Comparison of ENCODE assay signal across 15 mouse cellular contexts in the genomic region with DNA sequence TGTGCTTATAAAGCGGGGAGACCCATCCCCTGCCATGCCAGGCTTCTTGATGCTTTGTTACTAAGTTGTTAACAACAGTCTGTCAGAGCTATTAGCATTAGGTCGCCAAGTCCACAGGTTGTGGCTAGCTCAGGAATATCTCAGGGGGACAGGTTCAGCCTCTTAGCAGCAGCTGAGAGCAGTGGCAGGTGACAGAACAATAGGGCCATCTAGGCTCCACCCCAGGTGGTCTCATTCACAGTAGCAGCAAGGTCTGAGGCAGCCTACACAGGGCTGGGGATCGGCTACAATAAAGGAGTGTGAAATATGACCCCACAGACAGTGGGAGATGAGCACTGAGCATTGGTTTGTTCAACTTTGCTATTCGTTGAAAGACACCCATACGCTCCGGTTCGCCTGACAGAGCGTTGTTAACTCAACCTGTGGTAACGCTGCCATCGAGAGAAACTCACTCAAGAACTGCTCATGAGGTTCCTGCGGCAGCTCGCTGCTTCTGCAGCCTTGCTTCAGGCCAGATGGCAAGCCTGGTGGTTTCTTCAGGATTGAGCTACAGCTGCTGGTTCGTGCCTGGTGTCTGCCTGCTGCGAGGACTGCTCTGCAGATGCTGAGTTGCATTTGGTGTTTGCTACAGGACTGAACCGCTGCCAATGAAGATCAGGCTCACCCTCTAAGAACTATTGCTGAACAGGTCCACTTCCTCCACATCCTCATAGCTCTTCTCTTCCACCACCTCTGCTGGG. TPM values are rescaled to one million over a fixed set of nuclear protein-coding genes. Genes with fewer than 3 reads are reported as not detected.
"Had no signal": no experiment of that assay in that cellular context is flagged by ENCODE, and none has a peak within 500 bp of the region (broad histone marks: within the 10 kb centered on the region; RNA-seq: fewer than 3 reads in every experiment).

No protein-coding gene starts in this region.

- H3K4me3 ChIP-seq: layer of hippocampus, adult 2 months; limb, embryonic 10.5 days; limb, embryonic 13.5 days; liver, embryonic 13.5 days; midbrain, embryonic 13.5 days had no signal

- H3K4me2 ChIP-seq: limb, embryonic 13.5 days; liver, embryonic 13.5 days; lung, embryonic 14.5 days; midbrain, embryonic 13.5 days had no signal

- H3K9ac ChIP-seq: limb, embryonic 13.5 days; liver, embryonic 13.5 days; lung, embryonic 14.5 days; midbrain, embryonic 13.5 days had no signal

- ATAC-seq: lung, postnatal 0 days; midbrain, embryonic 13.5 days had no signal

- H3K36me3 ChIP-seq: limb, embryonic 10.5 days; limb, embryonic 13.5 days; liver, embryonic 13.5 days; midbrain, embryonic 13.5 days had no signal

- H3K9me3 ChIP-seq: limb, embryonic 10.5 days; midbrain, embryonic 13.5 days had no signal

- DNase-seq: kidney, adult 9 months; kidney, postnatal 14 days; layer of hippocampus, adult 9-11 months; liver; liver, embryonic 13.5 days; lung, embryonic 14.5 days; thymus, adult 18-20 months; thymus, postnatal 36 days had no signal

- H3K27ac ChIP-seq: layer of hippocampus, adult 2 months; limb, embryonic 13.5 days; liver, embryonic 13.5 days; midbrain, embryonic 13.5 days had no signal

RNA-seq across cellular contexts. Expression of gene Arhgef19, which starts 31.1 kb away (rescaled TPM):
- total RNA-seq: megakaryocyte, adult 5-6 weeks had no signal
- polyA plus RNA-seq: macrophage had no signal

RNA-seq across cellular contexts. Expression of gene Rsg1, which starts 56.6 kb away (rescaled TPM):
- polyA plus RNA-seq: macrophage had no signal
